Mouse (Mus musculus): ENCODE measurements at regions not wholly inside any gene's neighbourhood (a gene's known extent, or its start where the extent isn't known, plus 50 kb on each side); places are given as distances from the start of the nearest gene placed in this dataset.
"Not testable (repeated sequence)": the region's sequence is repeated elsewhere in the genome, so short reads cannot be mapped to it uniquely, and the experiment has no call there.

DNA sequence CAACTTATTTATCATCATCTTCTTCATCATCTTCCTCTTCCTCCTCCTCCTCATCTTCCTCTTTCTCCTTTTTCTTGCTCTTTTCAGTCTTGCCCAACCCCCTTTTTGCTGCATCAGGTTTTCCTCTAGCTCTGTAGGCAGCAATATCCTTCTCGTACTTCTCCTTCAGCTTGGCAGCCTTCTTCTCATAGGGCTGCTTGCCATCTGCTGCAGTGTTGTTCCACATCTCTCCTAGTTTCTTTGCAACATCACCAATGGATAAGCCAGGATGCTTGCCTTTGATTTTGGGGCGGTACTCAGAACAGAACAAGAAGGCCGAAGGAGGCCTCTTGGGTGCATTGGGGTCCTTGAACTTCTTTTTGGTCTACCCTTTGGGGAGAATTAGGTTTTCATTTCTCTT is 98.7 kb upstream of the Lin7c start:
- WGBS: 89% methylated on average over 3 of the region's 3 CpGs
- not testable (repeated sequence) for H3K9ac ChIP-seq (ENCODE audit: low read depth, low read length); H3K27me3 ChIP-seq (replicated peaks; ENCODE audit: control insufficient read depth, insufficient read depth, low read length); H3K9me3 ChIP-seq (ENCODE audit: control insufficient read depth, low read length); ATAC-seq; H3K36me3 ChIP-seq (ENCODE audit: control insufficient read depth, insufficient read depth, low read length); H3K4me2 ChIP-seq (ENCODE audit: low read depth, low read length); H3K27ac ChIP-seq (ENCODE audit: low read length); H3K4me1 ChIP-seq (ENCODE audit: control insufficient read depth, insufficient read depth, low read length); H3K4me3 ChIP-seq (ENCODE audit: low read length)

DNA sequence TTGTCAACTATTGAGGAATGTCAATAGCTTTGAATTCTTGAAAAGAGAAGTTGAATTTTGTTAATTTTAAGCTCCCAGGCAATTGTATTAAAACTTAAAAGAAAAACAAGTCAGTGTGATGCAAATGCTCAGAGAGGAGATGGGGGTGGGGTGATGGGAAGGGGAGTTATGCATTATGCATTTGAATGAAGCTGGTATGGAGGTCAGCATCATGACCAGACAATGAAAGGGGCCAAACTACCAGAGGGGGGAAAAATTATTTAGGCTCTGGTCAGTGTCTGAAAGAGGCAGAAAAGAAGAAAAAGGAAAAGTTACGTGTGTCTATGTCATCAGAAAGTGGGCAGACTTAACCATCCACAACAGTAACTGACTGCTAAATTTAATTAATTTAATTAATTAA is 73.7 kb upstream of the Lin7c start:
- no peak overlapping the region for H3K4me3 ChIP-seq (ENCODE audit: low read length)
- no peak overlapping the region for H3K4me2 ChIP-seq (ENCODE audit: low read depth, low read length)
- H3K27me3 ChIP-seq (replicated peaks; ENCODE audit: control insufficient read depth, insufficient read depth, low read length): no peaks in the 10 kb centered on the region
- no peaks in the 10 kb centered on the region for H3K36me3 ChIP-seq (ENCODE audit: control insufficient read depth, insufficient read depth, low read length)
- no peaks in the 10 kb centered on the region for H3K9me3 ChIP-seq (ENCODE audit: control insufficient read depth, low read length)
- no peak for ATAC-seq
- no peak overlapping the region for H3K9ac ChIP-seq (ENCODE audit: low read depth, low read length)
- H3K4me1 ChIP-seq (ENCODE audit: control insufficient read depth, insufficient read depth, low read length): 0 out of 2 replicates have a peak, but pooled peaks cover 5% of the 10 kb centered on the region
- WGBS: 90% methylated on average over 1 of the region's 1 CpGs
- H3K27ac ChIP-seq (ENCODE audit: low read length): no peak overlapping the region

DNA sequence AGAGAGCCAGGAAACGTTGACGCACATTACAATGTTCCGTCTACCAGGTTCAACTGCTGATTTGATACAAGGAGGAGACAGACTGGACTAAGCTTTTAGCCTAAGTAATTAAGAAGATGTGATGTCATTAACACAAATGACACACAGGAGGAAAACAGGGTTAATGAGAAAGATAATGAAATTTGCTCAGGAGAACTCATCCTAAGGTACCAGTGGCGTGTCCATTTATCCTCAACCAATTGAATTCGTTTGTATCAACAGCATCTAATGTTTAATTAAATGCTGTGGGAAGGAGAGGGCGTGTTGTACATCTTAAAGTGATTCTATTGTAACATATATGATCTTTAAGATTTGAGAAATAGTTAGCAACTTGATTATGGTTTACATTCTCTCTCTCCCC is 70.3 kb upstream of the Lin7c start:
- Histone ChIP-seq H3K4me2 (ENCODE audit: low read depth, low read length) (no peak overlapping the region), H3K9ac (ENCODE audit: low read depth, low read length) (no peak overlapping the region), H3K9me3 (ENCODE audit: control insufficient read depth, low read length) (no peaks in the 10 kb centered on the region), H3K36me3 (ENCODE audit: control insufficient read depth, insufficient read depth, low read length) (no peaks in the 10 kb centered on the region), H3K27ac (ENCODE audit: low read length) (no peak overlapping the region), H3K27me3 (replicated peaks; ENCODE audit: control insufficient read depth, insufficient read depth, low read length) (no peaks in the 10 kb centered on the region), H3K4me1 (ENCODE audit: control insufficient read depth, insufficient read depth, low read length) (0 out of 2 replicates have a peak, but pooled peaks cover 5% of the 10 kb centered on the region), H3K4me3 (ENCODE audit: low read length) (no peak overlapping the region)
- no peak for ATAC-seq
- WGBS: 75% methylated on average over 6 of the region's 6 CpGs

DNA sequence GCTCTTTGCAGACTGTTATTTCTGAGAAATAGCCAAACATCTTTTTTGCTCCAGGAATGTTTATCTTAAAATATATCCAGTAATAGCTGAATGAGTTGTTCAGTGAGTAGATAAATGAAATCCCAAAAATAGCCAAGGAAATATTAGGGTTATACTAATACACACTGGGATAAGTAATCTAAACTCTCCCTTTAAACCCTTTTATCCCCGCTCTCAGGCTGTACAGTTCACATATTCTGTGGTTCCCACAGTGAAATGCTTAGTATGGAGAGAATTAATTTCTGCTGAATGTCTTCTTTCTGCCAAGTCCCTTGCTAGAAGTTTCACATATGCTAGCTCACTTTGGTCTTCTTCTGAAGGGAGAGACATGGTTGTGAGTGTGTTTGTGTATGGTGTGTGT is 69.8 kb upstream of the Lin7c start:
- Histone ChIP-seq H3K9ac (ENCODE audit: low read depth, low read length) (no peak overlapping the region), H3K9me3 (ENCODE audit: control insufficient read depth, low read length) (no peaks in the 10 kb centered on the region), H3K4me1 (ENCODE audit: control insufficient read depth, insufficient read depth, low read length) (0 out of 2 replicates have a peak, but pooled peaks cover 5% of the 10 kb centered on the region), H3K27me3 (replicated peaks; ENCODE audit: control insufficient read depth, insufficient read depth, low read length) (no peaks in the 10 kb centered on the region), H3K27ac (ENCODE audit: low read length) (no peak overlapping the region), H3K36me3 (ENCODE audit: control insufficient read depth, insufficient read depth, low read length) (no peaks in the 10 kb centered on the region), H3K4me2 (ENCODE audit: low read depth, low read length) (no peak overlapping the region), H3K4me3 (ENCODE audit: low read length) (no peak overlapping the region)
- peak; percentile 86 for ATAC-seq
- WGBS: 38% methylated on average over 1 of the region's 1 CpGs

DNA sequence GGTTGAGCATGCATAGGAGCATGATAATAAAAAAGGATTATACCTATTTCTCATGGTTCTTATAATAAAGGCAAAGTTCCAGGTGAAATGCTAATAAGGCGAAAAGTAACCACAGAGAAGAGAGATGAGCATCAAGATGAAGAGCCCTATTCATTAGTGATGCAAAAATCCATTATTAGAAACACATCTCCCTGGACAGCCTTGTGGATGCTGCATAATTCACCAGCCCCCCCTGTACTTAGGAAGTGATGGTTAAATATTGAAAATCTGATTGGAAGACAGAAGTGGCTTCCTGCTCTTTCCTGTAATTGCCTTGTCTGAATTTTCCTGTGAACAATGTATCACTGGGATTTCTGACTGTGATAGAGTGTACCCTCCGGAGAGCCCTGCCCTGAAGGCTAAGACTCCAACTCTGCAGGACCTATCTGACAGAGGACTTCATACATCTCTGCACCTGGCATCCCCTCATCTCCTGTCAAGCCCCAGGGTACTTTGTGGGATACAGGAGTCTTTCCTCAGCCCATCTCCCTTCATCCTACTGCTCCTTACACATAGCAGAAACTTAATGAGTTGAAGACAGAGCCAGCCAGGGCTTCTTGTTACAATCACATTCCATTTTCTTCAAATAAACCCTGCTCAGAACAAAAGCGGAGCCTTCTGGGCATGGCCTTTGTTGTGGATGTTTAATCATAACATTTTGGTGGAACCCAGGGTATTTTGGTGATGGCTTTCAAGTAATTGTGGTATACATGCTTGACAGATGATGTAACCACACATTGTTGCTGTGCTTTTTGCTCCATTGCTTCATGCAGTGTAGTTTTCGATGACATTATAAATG is 67.4 kb upstream of the Lin7c start:
- Histone ChIP-seq H3K9ac (ENCODE audit: low read depth, low read length) (no peak overlapping the region), H3K9me3 (ENCODE audit: control insufficient read depth, low read length) (no peaks in the 10 kb centered on the region), H3K27me3 (replicated peaks; ENCODE audit: control insufficient read depth, insufficient read depth, low read length) (no peaks in the 10 kb centered on the region), H3K27ac (ENCODE audit: low read length) (no peak overlapping the region), H3K4me3 (ENCODE audit: low read length) (no peak overlapping the region), H3K4me1 (ENCODE audit: control insufficient read depth, insufficient read depth, low read length) (0 out of 2 replicates have a peak, but pooled peaks cover 5% of the 10 kb centered on the region), H3K36me3 (ENCODE audit: control insufficient read depth, insufficient read depth, low read length) (no peaks in the 10 kb centered on the region), H3K4me2 (ENCODE audit: low read depth, low read length) (no peak overlapping the region)
- WGBS: 81% methylated on average over 4 of the region's 4 CpGs
- ATAC-seq: no peak

DNA sequence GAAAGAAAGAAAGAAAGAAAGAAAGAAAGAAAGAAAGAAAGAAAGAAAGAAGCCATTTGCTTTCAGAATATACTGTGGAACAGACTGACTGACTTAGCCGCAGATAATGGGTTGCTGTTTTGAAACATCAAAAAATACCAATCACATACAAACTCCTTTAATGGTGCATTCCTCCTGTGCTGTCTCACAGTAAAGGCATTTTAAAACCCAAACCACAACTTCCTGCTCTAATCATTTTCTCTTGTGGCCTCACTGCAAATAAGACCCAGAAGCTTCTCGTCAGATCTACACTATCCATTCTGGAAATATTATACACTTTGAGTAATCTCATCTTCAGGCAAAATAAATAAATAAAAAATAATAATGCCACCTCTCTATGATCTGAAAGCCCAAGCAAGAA is 50.4 kb upstream of the Lin7c start:
- no peaks in the 10 kb centered on the region for H3K4me1 ChIP-seq (ENCODE audit: control insufficient read depth, insufficient read depth, low read length)
- H3K9me3 ChIP-seq (ENCODE audit: control insufficient read depth, low read length): no peaks in the 10 kb centered on the region
- WGBS: 78% methylated on average over 2 of the region's 2 CpGs
- H3K27me3 ChIP-seq (replicated peaks; ENCODE audit: control insufficient read depth, insufficient read depth, low read length): no peaks in the 10 kb centered on the region
- ATAC-seq: no peak
- no peak overlapping the region for H3K27ac ChIP-seq (ENCODE audit: low read length)
- no peak overlapping the region for H3K4me3 ChIP-seq (ENCODE audit: low read length)
- H3K36me3 ChIP-seq (ENCODE audit: control insufficient read depth, insufficient read depth, low read length): no peaks in the 10 kb centered on the region
- no peak overlapping the region for H3K4me2 ChIP-seq (ENCODE audit: low read depth, low read length)
- H3K9ac ChIP-seq (ENCODE audit: low read depth, low read length): no peak overlapping the region

Data from intestine, embryonic 16.5 days (tissue).